Mouse (Mus musculus): Measurements from ENCODE around the gene Itga1.

DNA sequence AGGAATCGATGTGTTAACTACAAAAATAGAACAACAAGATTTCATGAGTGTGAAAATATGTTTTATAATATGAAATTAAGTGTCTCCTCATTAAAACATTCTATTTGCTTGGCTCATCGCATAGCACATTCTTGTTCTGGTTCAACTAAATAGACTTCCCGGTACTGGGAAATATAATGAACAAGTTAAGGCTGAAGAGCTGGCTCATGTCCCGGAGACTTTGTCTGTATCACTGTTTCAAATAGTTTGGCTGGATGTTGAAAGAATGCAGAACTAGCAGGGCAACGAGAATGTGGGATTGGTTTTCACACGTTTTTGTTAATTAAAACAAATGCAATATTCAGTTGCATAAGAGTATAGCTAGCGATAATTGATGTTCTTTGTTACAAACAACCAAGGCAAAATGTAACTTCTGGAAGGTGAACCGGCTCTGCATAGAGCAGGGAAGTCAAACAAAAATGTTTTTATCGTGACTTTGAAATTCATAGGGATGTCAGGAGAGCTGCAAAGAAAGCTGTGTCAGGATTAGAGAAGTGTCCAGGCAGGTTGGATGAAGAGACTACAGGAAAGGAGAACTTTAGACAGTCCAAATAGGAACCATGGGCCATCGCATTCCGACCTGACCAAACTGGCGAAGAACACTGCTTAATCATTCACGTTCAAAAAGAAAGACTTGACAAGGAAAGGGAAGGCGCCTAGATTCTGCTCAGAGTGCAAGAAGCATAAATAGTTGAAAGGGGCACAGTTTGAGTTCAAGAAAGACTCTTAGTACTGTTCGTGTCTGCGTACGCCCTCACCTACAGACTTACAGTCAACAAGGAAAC, 70.4 kb downstream of the Itga1 start:
- no peak for TF ChIP-seq GATA1 (IDR thresholded peaks at IDR 0.05; ENCODE audit: low read length)
- TF ChIP-seq TAL1 (IDR thresholded peaks at IDR 0.05; ENCODE audit: low read length): no peak

Data from erythroblast, embryonic 14.5 days (primary cell).